Mouse (Mus musculus): ENCODE measurements at regions not wholly inside any gene's neighbourhood (a gene's known extent, or its start where the extent isn't known, plus 50 kb on each side); places are given as distances from the start of the nearest gene placed in this dataset.

DNA sequence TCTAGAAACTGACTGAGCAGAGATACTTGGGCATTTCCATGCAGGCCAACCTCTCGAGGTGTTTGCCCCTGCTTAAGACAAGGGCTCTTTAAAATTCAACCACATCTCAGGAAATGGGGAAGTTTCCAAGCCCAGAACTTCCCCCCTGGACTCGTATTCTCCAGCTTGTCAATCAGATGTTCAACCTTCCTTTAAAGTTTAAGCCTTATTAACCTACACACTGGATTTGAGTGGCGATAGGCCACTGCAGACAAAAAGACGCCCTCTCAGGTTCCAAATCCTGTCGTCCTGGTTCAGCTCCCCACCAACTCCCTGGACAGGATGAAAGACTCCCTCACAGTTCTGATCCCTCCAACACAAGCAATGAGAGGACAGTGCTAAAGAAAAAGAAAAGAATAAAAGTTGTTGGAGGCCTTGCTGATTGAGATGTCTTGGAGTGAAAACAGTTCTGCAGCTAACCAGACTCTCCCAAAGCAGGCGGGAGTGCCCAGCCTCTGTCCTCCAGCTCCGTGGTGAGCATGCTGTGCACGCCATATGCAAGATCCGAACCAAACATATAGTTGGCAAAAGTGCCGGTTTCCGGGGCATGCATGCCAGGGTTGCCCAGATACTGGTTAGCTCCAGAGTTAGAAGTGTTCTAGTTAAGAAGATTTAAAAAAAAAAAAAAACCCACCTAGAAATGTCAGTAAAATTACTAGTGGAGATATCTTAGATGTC is 298.3 kb downstream of the Mycn start:
- no peak for DNase-seq (ENCODE audit: low spot score in 2 of 2)

DNA sequence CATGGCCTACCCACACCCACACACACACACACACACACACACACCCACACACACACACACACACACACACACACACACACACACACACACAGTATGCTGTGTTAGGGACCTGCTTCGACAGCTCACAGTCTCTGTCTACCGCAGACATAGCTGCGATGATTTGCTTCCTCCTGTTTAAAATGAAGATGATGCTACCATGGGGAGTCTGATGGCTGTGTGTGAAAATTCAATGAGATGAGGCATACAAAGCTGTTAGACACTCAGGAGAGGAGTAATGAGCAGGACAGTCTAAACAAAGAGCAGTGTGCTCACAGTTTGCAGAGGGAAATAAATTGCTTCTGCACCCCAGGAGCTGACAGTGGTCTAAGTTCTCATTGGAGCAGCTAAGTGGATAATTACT is 306.4 kb downstream of the Mycn start:
- DNase-seq (ENCODE audit: low spot score in 2 of 2) = no peak

DNA sequence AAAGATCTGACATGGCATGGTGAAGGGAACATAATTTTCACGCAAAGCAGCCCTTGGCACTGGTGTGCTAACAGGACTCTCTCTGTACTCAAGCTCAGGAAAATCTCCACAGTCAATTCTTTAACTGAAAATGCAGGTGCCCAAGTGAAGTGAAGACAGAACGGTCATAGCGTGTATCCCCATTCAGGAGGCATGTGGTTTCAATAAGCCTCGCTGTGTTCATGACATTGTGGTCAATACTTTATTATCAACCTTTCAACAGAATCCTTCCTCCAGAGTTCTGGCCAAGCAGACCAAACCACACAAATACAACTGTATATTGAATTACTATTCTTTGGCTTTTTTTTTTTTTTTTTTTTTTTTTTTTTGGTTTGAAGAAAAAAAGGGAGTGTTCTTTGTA is 314.1 kb downstream of the Mycn start:
- no peak for DNase-seq (ENCODE audit: low spot score in 2 of 2)

DNA sequence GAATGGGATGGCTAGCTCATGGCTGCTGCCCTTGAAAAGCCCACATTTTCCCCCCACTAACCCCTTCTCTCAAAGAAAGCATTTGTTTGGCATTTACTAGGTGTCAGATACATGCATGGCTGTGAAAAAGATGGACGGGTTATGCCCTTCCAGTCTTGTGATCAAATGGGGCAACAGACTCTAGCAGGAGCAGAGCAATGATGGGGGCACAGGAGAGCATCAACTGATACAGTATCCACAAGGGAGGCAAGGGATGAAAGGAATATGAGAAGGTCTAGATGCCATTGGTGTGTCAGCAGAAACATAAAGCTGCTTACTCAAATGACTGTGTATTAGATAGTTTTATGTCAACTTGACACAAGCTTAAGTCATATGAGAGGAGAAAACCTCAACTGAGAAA is 315.9 kb downstream of the Mycn start:
- DNase-seq (ENCODE audit: low spot score in 2 of 2) = no peak

DNA sequence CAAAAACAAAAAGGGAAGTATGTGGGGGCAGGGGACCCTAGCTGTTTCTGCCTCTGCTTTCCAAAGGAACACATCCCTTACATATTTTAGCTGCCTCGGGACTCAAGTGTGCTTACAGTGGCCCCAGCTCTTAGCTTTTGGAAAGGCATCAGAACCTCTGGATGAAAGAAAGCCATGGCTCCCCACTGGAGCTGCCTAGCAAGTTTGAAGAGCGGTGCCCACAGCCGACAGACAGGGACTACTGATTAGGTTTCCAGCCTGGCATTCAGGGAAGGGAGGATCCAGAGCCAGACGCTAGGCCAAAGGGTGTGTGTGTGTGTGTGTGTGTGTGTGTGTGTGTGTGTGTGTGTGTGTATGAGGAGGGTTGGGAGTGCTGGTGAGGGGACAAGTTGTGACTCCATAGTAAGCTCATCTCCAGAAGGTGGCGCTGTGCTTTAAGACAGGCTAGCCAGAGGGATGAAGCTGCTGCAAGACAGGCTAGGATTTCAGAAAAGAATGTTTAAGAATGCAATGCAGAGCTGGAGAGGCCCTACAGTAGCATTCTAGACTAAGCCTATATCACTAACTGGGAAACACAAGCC is 318.9 kb downstream of the Mycn start:
- DNase-seq (ENCODE audit: low spot score in 2 of 2) = peak; percentile 67 to 69

DNA sequence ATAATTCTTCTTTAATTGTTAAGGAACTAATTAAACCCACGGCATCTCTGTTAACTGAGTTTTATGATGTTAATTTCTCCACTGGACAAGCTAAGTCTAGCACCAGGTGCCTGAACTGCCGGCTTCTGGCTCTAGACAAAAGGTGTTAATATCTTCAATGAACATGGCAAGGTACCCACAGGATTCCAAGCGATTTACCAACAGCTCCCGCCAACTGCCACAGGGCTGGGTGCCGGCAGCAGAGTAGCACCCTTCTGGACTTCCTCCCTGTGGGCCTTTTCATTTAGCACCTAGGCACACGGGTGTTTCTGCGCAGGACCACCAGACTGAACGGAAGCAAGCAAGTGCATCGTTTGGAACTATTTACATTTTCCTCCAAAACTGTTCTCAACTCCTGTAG is 320.2 kb downstream of the Mycn start:
- DNase-seq (ENCODE audit: low spot score in 2 of 2) = no peak

DNA sequence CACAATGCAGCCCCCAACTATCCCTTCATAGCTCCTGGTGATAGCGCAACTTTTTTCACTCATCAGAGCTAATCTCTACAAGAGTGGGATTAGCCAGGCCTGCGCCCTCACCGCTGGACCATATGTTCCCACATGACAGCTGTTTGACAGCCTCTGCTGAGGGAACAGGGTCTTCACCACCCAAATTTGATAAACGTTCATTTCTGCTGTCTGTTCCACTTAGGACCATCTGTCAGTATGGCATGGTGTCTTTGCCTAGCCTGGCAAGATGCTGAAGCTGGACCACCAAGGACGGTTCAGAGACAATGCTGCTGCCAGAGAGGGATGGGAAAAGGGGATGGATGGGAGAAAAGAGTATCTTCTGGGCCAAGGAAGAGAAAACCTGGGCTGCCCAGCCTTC is 321.4 kb downstream of the Mycn start:
- DNase-seq (ENCODE audit: low spot score in 2 of 2) = no peak

DNA sequence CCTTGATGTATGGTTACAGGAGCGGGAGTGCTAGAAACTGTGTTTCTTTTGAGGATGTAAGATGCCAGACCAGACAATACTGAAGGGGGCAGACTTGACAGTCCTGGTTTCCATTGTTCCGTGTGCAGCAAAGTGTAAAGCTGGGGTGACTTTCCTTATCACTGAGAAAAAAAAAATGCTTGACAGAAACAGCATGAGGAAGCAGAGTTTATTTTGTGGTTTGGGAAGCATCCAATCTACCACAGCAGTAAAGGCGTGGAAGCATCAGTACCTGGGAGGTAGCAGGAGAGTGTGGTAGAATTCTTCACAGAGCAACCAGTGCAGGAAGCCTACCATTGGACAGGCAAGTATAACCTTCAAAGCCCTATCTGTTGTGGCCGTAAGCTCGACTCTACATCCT is 322.3 kb downstream of the Mycn start:
- DNase-seq (ENCODE audit: low spot score in 2 of 2) = no peak

DNA sequence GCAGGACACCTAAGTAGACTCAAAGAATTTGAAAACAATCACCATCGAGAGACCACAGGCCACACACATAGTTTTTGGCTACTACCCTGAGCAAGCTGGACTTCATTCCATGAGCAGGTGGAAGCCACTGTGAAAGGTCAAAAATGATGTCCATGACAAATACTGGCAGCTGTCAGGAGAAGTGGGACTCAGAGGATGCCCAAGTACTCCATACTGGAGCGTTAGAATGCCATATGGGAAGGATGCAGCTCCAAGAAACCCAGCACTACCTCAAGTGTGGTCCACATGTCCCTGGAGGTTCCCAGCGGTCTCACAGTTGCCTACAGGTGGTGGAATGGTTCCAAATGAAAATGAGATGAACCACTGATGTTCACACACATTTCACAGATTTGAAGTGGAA is 329.2 kb downstream of the Mycn start:
- DNase-seq (ENCODE audit: low spot score in 2 of 2) = no peak

DNA sequence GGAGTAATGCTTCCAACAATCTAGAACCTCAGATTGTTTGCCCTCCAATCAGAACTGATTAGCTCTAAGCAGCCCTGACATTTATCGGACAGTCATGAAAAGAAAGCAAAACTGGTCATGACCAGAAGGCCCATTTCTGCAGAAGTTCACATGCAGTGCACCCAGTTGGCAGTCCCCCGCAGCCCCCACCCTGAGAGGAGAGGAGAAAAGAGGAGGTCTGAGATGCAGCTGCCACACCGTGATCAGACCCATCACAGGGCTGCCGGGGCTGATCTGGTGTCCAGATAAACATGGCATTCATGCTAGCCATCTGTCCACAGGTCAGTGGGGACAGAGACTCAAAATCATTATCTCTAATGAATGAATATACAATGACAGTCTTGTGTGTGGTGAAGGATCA is 330.9 kb downstream of the Mycn start:
- no peak for DNase-seq (ENCODE audit: low spot score in 2 of 2)

DNA sequence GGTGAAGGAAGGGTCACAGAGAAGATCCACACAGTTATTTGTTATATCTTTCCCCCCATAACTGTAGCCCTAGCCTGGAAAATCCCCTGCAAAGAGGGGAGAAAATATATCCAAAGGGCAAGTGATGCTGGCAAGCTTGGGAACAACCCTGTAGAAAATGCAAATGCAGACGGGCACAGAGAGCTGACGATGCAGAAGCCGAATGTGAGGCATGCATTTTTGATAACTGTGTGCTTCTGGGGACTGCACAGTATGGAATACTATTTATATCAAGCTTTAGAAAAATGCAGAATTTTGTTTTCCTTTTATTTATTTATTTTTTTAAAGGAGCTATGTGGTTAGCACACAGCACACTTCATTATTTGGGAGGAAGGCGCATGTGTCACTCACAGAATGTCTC is 333.7 kb downstream of the Mycn start:
- DNase-seq (ENCODE audit: low spot score in 2 of 2) = no peak

DNA sequence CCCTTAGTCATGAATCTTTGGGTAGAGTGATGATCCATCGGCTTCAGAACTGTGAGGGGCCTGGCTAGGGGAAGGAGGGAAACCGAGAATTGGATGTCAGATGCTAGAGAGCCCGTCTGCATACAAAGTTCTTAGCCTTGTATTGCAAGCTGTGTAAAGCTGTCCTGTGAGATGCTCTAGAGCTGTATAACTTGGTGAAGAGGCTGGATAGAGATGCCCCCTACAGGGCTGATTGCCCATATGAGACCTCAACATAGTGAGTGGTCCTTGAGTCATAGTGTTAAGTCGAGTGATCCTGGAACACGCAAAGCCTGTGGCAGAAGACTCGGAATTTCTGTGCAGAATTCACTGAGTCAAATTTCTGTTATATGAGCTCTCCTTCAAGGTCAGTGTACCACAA is 334.8 kb downstream of the Mycn start:
- no peak for DNase-seq (ENCODE audit: low spot score in 2 of 2)

DNA sequence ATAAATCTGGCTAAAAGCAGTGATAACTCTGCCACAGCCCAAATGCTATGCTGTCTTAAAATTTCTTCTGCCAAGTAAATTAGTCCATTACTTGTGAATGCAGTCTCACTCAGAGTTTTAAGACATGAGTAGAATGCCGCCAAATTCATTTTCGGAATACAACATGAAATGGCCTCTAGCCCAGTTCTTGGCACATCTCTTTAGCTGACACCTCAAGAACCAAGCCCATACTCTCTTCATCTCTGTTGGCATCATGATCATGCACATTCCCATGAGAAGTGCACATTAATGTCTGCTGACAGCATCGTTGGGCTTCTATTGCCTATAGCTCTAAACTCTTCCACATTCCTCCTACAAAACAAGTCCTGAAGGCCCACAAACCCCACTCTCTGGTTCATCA is 336.2 kb downstream of the Mycn start:
- no peak for DNase-seq (ENCODE audit: low spot score in 2 of 2)

DNA sequence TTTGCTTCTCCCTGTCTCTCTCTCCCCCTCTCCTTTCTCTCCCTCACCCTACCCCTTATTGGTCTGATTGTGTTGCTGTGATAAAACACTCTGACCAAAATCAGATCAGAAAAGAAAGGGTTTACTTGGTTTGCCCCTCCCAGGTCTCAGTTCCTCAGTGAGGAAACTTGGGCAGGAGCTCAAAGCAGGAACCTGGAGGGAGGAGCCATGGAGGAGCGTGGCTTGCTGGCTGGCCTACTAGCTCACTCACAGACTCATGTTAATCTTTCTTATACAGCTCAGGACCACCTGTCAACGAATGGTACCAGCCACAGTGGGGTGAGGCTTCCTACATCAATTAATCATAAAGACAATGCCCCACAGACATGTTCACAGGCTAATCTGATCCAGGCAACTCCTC is 339.4 kb downstream of the Fam49a start:
- no peak for DNase-seq (ENCODE audit: low spot score in 2 of 2)

DNA sequence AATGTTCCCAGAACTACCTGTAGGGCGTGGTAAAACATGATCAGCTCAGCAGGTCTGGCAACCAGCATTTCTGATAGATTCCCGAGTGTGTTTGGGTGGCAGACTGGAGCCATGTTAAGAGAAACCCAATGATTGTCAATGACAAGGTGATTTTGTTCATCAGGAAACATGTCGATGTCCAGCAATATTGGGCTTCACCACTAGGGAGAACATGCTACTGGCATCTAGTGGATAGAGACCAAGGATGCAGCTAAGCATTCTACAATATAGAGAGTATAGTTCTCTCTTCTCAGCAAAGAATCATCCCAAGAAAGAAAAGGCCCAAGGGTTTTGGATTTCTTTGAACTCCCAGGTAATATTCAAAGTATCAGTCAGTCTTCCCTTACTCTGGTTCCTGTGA is 333.5 kb downstream of the Fam49a start:
- DNase-seq (ENCODE audit: low spot score in 2 of 2) = no peak

DNA sequence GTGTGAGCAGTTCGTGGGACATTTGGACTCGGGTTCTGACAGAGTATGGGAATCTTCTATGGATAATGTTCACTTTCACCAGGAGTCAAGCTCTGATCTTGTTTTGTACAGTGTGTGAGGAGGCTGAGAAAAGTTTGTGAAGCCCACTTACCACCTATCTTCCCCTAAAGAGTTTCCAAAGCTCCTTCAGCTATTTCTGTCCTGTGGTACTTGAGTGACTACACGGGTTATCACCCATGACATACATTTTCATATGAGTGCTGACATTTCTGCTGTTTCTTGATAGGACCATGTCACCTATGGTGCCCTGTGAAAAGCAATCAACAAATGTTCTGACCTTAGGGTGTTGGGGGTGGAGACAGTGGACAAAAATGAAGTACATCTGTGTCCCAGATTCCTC is 332.6 kb downstream of the Fam49a start:
- DNase-seq (ENCODE audit: low spot score in 2 of 2) = no peak

DNA sequence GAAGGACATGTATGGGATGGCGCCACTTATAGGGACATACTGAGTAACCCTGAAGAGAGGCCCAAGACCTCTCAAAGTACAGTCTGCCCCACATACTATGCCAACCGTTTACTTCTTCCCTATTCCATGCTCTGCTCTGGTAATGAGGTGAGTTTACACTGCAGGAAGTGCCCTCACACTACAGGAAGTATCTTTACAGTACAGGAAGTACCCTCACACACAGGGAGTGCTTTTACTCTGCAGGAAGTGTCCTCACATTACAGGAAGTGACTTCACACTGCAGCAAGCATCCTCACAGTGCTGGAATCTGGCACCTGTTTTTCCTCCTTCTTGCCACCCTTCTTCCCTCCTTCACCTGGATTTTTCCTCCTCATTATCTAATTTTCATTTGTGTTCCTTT is 331.4 kb downstream of the Fam49a start:
- no peak for DNase-seq (ENCODE audit: low spot score in 2 of 2)

DNA sequence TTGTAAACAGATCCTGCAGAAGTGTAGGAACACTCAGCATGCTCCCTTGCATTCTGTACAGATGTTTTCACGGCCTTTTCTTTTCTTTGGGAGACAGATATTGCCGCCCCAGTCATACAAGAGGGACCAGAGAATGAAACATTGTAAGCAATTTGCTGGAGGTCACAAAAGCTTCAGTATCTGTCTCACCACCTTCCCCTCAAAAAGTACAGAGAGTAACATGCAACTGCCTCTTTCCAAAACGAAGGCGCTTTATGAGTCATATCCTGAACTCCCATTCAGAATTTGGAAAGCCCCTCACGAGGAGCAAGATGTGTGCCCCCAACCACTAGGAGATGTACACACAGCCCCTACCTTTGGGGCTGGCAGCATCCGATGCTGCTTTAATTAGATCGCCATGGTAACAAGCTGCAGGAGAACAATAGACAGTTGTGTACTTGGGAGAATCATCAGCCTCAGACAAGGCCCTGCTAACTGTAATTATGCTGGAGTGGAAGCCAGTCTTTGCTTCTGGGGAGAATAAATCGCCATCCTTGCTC is 328.9 kb downstream of the Fam49a start:
- no peak for DNase-seq (ENCODE audit: low spot score in 2 of 2)

DNA sequence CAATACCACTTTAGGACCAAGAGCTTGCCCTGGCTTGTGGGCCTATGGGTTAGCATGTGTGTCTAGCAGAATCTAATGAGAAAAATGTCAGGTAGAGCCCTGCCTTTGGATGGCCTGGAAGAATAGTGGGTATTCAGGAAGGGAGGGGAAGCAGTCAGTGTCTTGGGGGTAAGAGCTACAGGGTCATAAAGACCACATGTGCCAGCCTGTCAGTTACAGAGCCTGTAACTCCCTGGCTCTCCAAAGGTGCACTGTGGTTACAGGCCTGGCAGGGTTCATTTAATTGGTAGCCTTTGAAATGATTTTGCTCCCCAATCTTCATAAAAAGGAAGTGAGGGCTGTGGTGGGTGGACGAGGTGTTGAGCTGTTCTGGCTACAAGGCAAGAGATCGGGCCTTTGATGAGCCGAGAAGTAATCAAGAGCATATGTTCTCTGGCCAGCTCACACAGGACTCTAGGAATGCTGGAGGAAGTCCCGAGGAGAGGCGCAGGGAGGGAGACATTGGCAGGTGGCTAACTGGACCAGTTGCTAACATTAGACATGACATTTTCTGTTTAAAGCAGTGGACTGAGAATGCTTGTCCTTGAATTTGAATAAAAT is 326.9 kb downstream of the Fam49a start:
- DNase-seq (ENCODE audit: low spot score in 2 of 2) = no peak

DNA sequence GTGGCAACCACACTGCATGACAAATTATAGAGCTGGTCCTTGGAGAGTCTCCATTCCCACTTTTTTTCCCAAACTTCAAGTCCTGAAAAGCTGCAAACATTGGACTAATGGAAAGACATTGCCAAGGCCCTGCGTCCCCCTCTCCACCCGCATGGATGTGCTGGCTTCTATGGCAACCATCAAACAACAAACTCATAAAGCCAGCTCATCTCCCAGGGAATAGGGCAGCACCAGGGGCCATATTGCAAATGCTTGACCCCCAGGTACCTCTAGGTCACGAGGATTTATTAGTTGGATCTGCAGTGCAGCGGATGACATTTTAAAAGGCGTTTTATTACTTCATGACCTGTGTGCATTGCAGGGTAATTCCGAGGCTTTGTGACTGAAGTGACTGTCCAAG is 324.5 kb downstream of the Fam49a start:
- no peak for DNase-seq (ENCODE audit: low spot score in 2 of 2)

DNA sequence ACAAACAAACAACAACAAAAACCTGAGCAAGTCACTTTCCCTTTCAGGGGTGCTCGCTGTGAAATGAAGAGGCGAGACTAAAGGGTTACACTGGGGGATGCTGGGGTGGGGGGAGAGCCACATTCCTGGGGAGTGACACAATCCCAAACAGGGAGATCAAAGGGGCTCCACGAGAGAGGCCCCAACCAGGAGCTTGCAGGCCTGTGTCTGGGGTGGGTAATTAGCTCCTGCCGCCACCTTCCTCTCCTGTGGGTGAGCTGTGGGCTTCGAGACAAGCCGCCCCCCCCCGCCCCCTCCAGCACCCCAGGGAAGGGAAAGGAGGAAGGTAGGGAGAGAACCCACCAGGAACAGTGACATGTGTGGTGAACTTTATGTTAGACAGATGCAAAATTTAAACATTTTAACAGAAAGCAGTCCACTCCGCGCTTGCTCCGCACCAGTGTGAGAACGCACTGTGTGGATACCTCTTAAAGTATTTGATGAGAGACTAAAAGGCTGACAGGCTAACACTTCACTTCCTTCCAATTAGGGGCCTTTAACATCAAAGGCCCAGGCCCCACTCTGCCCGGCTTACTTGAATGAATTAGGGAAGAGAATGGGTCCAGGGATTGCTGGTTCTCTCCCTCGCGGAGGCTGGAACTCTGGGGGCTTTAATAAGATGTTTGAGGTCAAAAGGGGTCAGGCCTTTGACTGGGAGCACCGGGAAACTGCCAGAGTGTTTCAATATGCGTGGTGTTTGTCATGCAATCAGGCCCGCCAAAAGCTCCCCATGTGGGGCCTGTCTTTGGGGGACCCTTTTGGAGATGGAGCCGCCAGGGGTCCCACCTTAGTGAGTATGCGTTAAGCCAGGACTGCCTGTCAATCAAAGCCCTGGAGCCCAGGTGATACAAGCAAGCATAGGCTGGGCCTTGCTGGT is 319.6 kb downstream of the Fam49a start:
- DNase-seq (ENCODE audit: low spot score in 2 of 2) = no peak

DNA sequence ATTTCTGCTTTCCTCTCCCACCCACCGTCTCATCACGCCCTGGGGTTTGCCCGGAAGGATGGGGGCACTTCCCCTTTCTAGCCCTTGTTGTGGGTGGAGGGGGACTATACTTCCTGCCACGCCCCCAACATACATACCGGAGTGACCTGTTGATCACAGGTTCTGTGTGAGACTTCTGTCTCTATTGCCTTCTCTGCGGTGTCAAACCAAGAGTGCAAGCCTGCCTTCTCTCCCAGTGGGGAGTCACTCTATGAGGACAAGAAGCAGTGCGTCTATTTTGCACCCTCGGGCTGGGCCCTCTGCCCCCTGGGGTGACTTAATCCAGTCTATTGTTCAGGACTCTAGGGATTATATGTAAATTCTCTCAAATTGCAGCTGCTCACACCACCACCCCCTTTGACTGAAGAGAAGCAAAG is 318.8 kb downstream of the Fam49a start:
- DNase-seq (ENCODE audit: low spot score in 2 of 2) = no peak
